Mouse (Mus musculus): ENCODE data around the gene Dzip1. TPM values are rescaled to one million over a fixed set of nuclear protein-coding genes. Genes with fewer than 3 reads are reported as not detected.

Dzip1 gene
- polyA plus RNA-seq, 1 experiment from 2014 or later, result 40.0 TPM

- no peaks in the 10 kb centered on the region for H3K27me3 ChIP-seq (ENCODE audit: control insufficient read depth, insufficient read depth, low read length)
- no peak overlapping the region for H3K27ac ChIP-seq (ENCODE audit: low read depth, low read length)
- no peak overlapping the region for H3K9ac ChIP-seq (ENCODE audit: low read depth, low read length)
- H3K4me1 ChIP-seq (replicated peaks; ENCODE audit: control insufficient read depth, insufficient read depth, low read length), result no peaks in the 10 kb centered on the region
- no peaks in the 10 kb centered on the region for H3K36me3 ChIP-seq (ENCODE audit: control insufficient read depth, insufficient read depth, low read length)
- DNase-seq (ENCODE audit: low spot score) (peak; percentile 13), ATAC-seq (ENCODE audit: low FRiP score) (no peak)
- H3K9me3 ChIP-seq (ENCODE audit: control insufficient read depth, low read length), result no peaks in the 10 kb centered on the region
- H3K4me2 ChIP-seq (replicated peaks; ENCODE audit: low read depth, low read length), result no peak overlapping the region
- no peak overlapping the region for H3K4me3 ChIP-seq (ENCODE audit: low read depth, low read length)
- 46% methylated on average over 12 of the region's 12 CpGs for WGBS
These were observed 16.8 kb upstream of the Dzip1 start for GRCm38 (mm10) chr14:118942076-118942475.

DNA sequence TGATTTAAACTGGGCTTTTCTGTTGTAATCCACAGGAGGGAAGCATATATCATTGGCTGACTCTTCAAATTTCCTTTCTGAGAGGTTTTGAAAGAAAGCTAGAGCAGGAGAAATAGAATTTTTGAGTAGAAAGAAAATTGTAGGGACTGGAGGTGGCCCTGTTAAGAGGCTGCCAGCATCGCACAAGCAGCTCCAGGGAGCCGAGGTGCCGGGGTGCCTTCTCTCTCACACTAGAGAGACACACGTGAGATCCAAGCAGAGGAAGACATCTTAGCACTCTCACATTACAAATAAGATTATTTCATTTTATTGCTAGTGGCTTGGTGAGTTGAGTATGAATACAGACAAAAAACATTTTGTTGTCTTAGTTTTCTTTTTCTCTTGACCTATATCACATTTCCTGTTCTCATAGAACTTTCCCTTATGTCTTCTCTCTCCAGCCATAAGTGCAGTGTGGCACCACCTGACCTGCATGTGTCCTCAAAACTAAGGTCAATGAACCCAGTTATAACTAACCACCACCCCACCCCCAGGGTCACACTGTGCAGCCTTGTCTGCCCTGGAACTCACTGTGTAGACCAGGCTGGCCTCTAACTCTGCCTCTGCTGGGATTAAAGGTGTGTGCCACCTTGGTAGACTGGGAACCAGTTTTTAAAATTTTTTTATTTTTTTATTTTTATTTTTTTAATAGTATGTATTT, 15.7 kb upstream of the Dzip1 start:
- WGBS, result 72% methylated on average over 4 of the region's 4 CpGs

GRCm38 (mm10) chr14:118938551-118938950, 13.3 kb upstream of the Dzip1 start:
- Histone ChIP-seq H3K4me3 (ENCODE audit: low read depth, low read length) (peak overlapping the region; percentile 100), H3K36me3 (ENCODE audit: control insufficient read depth, insufficient read depth, low read length) (no peaks in the 10 kb centered on the region), H3K4me2 (replicated peaks; ENCODE audit: low read depth, low read length) (peak overlapping the region; percentile 71), H3K9me3 (ENCODE audit: control insufficient read depth, low read length) (no peaks in the 10 kb centered on the region), H3K9ac (ENCODE audit: low read depth, low read length) (peak overlapping the region; percentile 98), H3K27ac (ENCODE audit: low read depth, low read length) (0 out of 2 replicates have a peak overlapping the region, but pooled peaks have one; percentile 79), H3K4me1 (replicated peaks; ENCODE audit: control insufficient read depth, insufficient read depth, low read length) (no peaks in the 10 kb centered on the region), H3K27me3 (ENCODE audit: control insufficient read depth, insufficient read depth, low read length) (no peaks in the 10 kb centered on the region)
- DNase-seq (ENCODE audit: low spot score), result peak; percentile 27
- no peak for ATAC-seq (ENCODE audit: low FRiP score)
- 2% methylated on average over 7 of the region's 7 CpGs for WGBS

More for the DNA sequence above, 15.7 kb upstream of the Dzip1 start:
- ATAC-seq (ENCODE audit: low FRiP score) (no peak), DNase-seq (ENCODE audit: low spot score) (no peak)
- no peaks in the 10 kb centered on the region for H3K27me3 ChIP-seq (ENCODE audit: control insufficient read depth, insufficient read depth, low read length)
- no peaks in the 10 kb centered on the region for H3K9me3 ChIP-seq (ENCODE audit: control insufficient read depth, low read length)
- H3K9ac ChIP-seq (ENCODE audit: low read depth, low read length), result no peak overlapping the region
- H3K4me1 ChIP-seq (replicated peaks; ENCODE audit: control insufficient read depth, insufficient read depth, low read length), result no peaks in the 10 kb centered on the region
- no peak overlapping the region for H3K4me3 ChIP-seq (ENCODE audit: low read depth, low read length)
- H3K36me3 ChIP-seq (ENCODE audit: control insufficient read depth, insufficient read depth, low read length), result no peaks in the 10 kb centered on the region
- H3K27ac ChIP-seq (ENCODE audit: low read depth, low read length), result no peak overlapping the region
- no peak overlapping the region for H3K4me2 ChIP-seq (replicated peaks; ENCODE audit: low read depth, low read length)

- H3K27ac ChIP-seq (ENCODE audit: low read depth, low read length), result peak within 1 kb of the TSS; percentile 79
- ATAC-seq (ENCODE audit: low FRiP score), result peak; percentile 100
- under 1% methylated on average over 104 of the region's 124 CpGs for WGBS
- H3K4me2 ChIP-seq (replicated peaks; ENCODE audit: low read depth, low read length), result peak within 1 kb of the TSS; percentile 71
- no peaks in the 10 kb centered on the region for H3K27me3 ChIP-seq (ENCODE audit: control insufficient read depth, insufficient read depth, low read length)
- no peaks in the 10 kb centered on the region for H3K36me3 ChIP-seq (ENCODE audit: control insufficient read depth, insufficient read depth, low read length)
- peak within 1 kb of the TSS; percentile 98 for H3K9ac ChIP-seq (ENCODE audit: low read depth, low read length)
- H3K4me1 ChIP-seq (replicated peaks; ENCODE audit: control insufficient read depth, insufficient read depth, low read length), result no peaks in the 10 kb centered on the region
- peak; percentile 98 for DNase-seq (ENCODE audit: low spot score)
- peak within 1 kb of the TSS; percentile 100 for H3K4me3 ChIP-seq (ENCODE audit: low read depth, low read length)
- no peaks in the 10 kb centered on the region for H3K9me3 ChIP-seq (ENCODE audit: control insufficient read depth, low read length)
These were observed 12.6 kb upstream of the Dzip1 start, which contains the start of gene Dnajc3 for GRCm38 (mm10) chr14:118937533-118938492. Gene Dnajc3, plus strand, starts transcription at chr14:118937976.

DNA sequence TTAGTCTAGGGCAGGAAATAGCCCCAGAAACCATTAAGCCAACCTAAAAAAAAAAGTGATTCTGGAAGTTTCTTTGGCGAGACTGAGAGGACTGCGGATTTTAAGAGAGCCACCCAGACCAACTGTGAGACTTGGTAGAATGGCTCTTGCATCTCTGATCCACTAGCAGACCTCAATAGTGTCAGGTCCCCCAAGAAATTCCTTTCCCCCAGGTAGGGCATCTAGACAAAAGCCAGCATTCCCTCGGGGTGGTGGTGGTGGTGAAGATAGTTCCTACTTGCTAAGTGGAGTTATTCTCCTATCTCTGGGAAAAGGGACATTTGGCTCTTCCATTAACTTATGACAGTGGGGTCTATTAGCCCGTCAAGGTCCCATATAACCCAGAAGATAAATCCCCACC, 11.7 kb upstream of the Dzip1 start:
- DNase-seq (ENCODE audit: low spot score), result no peak
- H3K4me2 ChIP-seq (replicated peaks; ENCODE audit: low read depth, low read length), result peak overlapping the region; percentile 52
- 27% methylated on average over 4 of the region's 4 CpGs for WGBS
- H3K36me3 ChIP-seq (ENCODE audit: control insufficient read depth, insufficient read depth, low read length), result no peaks in the 10 kb centered on the region
- H3K27ac ChIP-seq (ENCODE audit: low read depth, low read length), result no peak overlapping the region
- H3K27me3 ChIP-seq (ENCODE audit: control insufficient read depth, insufficient read depth, low read length), result no peaks in the 10 kb centered on the region
- H3K4me3 ChIP-seq (ENCODE audit: low read depth, low read length), result peak overlapping the region; percentile 100
- peak overlapping the region; percentile 70; the same call in 1 of the 2 replicates for H3K9ac ChIP-seq (ENCODE audit: low read depth, low read length)
- no peaks in the 10 kb centered on the region for H3K4me1 ChIP-seq (replicated peaks; ENCODE audit: control insufficient read depth, insufficient read depth, low read length)
- no peaks in the 10 kb centered on the region for H3K9me3 ChIP-seq (ENCODE audit: control insufficient read depth, low read length)
- no peak; the same call in 1 of the 2 replicates for ATAC-seq (ENCODE audit: low FRiP score)

- H3K4me3 ChIP-seq (ENCODE audit: low read depth, low read length), result no peak overlapping the region
- ATAC-seq (ENCODE audit: low FRiP score) (no peak), DNase-seq (ENCODE audit: low spot score) (no peak)
- H3K9ac ChIP-seq (ENCODE audit: low read depth, low read length), result no peak overlapping the region
- WGBS, result 57% methylated on average over 3 of the region's 3 CpGs
- H3K9me3 ChIP-seq (ENCODE audit: control insufficient read depth, low read length), result no peaks in the 10 kb centered on the region
- no peaks in the 10 kb centered on the region for H3K36me3 ChIP-seq (ENCODE audit: control insufficient read depth, insufficient read depth, low read length)
- H3K4me1 ChIP-seq (replicated peaks; ENCODE audit: control insufficient read depth, insufficient read depth, low read length), result no peaks in the 10 kb centered on the region
- H3K27me3 ChIP-seq (ENCODE audit: control insufficient read depth, insufficient read depth, low read length), result no peaks in the 10 kb centered on the region
- no peak overlapping the region for H3K27ac ChIP-seq (ENCODE audit: low read depth, low read length)
- H3K4me2 ChIP-seq (replicated peaks; ENCODE audit: low read depth, low read length), result no peak overlapping the region
These were observed 11.0 kb upstream of the Dzip1 start for GRCm38 (mm10) chr14:118936236-118936635.

DNA sequence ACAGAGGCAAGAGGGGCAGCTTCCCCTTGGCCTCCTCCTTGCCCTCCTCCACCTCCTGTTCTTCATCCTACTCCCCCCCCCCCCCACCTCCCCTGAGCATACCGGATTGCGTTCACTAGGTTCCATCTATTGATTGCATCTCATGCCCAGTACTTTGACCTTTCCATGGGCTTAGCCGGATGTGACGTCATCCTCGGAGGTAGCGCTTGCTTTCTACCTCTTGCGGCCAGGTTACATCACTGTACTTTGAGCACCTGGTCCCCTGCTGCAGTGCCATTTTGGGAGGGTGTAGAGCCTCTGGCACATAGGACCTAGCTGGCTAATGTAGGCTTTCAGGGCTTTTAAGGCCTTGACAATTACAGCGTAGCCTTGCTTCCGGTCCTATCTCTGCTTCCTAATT, 9.4 kb upstream of the Dzip1 start:
- Histone ChIP-seq H3K9me3 (ENCODE audit: control insufficient read depth, low read length) (no peaks in the 10 kb centered on the region), H3K27ac (ENCODE audit: low read depth, low read length) (no peak overlapping the region), H3K27me3 (ENCODE audit: control insufficient read depth, insufficient read depth, low read length) (no peaks in the 10 kb centered on the region), H3K36me3 (ENCODE audit: control insufficient read depth, insufficient read depth, low read length) (no peaks in the 10 kb centered on the region), H3K4me1 (replicated peaks; ENCODE audit: control insufficient read depth, insufficient read depth, low read length) (no peaks in the 10 kb centered on the region), H3K4me3 (ENCODE audit: low read depth, low read length) (no peak overlapping the region), H3K4me2 (replicated peaks; ENCODE audit: low read depth, low read length) (no peak overlapping the region), H3K9ac (ENCODE audit: low read depth, low read length) (no peak overlapping the region)
- DNase-seq (ENCODE audit: low spot score) (no peak), ATAC-seq (ENCODE audit: low FRiP score) (no peak)
- WGBS, result 94% methylated on average over 9 of the region's 9 CpGs

DNA sequence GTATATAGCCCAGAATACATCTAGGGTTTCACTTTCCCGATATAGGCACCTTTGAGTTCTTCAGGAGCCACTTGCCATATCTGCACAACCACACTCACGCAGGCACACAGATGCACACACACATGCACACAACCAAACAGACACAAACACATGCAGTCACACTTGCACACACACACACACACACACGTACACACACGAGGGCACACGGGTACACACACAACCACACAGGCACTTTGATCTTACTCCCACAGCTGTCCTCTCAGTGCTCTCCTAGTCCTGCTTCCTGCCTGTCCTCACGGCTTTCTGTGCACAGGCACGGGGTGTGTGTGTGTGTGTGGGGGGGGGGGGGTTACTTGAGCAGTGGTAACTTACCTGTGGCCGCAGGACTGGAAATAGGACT, 7.7 kb upstream of the Dzip1 start:
- Histone ChIP-seq H3K9ac (ENCODE audit: low read depth, low read length) (no peak overlapping the region), H3K4me2 (replicated peaks; ENCODE audit: low read depth, low read length) (no peak overlapping the region), H3K4me3 (ENCODE audit: low read depth, low read length) (no peak overlapping the region), H3K36me3 (ENCODE audit: control insufficient read depth, insufficient read depth, low read length) (no peaks in the 10 kb centered on the region), H3K27me3 (ENCODE audit: control insufficient read depth, insufficient read depth, low read length) (no peaks in the 10 kb centered on the region), H3K27ac (ENCODE audit: low read depth, low read length) (no peak overlapping the region), H3K9me3 (ENCODE audit: control insufficient read depth, low read length) (no peaks in the 10 kb centered on the region), H3K4me1 (replicated peaks; ENCODE audit: control insufficient read depth, insufficient read depth, low read length) (no peaks in the 10 kb centered on the region)
- no peak for ATAC-seq (ENCODE audit: low FRiP score)
- WGBS, result 78% methylated on average over 8 of the region's 8 CpGs
- no peak for DNase-seq (ENCODE audit: low spot score)

All from hindbrain, embryonic 11.5 days (tissue).